Mouse (Mus musculus): ENCODE measurements around the gene Tm9sf1.

The Tm9sf1 gene

DNA sequence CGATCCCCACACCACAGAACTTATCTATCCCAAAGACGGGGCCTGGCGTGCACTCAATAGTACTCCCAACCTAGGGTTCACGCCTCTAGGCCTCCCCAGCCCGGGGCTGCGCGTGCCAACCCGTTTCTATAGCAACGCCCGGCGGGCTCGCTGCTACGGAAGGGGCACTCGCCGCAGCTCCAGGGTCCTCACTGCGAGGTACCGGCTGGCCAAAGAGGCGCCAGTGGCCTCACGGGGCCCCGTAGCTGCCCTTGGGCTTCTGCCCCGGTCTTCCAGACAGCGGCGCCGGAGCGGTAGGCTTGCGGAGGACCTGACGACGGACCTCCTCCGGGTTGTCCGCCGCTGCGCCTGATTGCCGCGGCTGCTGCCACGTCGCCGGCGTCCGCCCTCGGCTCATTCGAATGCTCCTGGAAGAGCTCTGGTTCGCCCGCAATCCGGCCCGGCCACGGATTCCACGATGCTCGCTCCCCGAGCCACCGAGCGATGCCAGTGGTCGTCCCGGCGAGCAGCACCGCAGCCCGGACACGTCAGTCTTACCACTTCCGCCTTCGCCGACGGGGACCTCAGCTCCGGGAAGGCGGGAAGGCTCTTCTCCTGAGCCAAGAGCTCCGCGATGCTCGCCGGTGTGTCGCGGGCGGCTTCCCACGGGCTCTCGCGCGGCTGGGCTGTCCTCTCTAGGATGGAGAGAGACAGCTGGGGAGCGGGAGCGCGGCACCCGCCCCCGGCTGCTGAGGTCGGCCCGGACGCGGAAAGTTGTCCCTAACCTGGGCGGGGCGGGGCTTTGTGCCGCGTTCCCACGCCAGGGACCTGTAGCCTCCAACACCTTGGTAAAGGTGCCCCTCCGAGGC lies at the start of gene Tm9sf1:
Tm9sf1 (minus strand) TSS at position 747 of the 848 bp plus-strand sequence.
- DNase-seq (ENCODE audit: inconsistent ontology term): peak; percentile 90

DNA sequence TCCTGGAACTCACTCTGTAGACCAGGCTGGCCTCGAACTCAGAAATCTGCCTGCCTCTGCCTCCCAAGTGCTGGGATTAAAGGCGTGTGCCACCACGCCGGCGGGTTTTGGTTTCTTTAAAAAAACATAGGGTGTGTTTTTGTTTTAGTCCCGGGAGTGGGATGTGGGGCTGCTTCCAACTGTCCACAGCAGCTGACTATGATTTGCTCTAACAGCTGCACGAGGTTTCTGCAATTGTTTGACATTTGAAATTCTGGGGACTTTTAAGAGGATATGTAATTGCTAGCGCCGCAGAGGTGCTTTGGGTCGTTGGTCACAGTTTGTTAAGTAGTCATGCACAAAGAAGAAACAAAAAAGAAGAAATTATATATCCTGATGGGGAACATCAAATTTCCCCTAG lies 45.8 kb upstream of the Tm9sf1 start:
- DNase-seq (ENCODE audit: inconsistent ontology term): no peak

DNA sequence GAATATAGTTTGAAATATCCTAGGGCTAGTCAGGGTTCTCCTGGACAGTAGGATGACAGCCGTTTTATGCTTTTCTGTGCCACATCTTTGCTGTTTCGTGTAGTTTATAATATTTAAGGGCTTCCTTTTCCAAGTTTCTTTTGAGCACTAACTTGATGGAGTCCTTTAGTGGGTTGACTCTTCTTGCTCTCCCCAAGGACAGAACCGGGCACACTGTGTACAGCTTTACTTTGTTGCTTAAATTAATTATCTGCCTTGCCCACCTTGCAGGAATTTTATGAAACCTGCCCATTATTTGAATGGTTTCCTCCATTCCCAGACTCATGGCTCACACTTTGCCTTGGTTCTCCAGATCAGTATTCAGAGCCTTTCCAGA lies 38.5 kb upstream of the Tm9sf1 start:
- DNase-seq (ENCODE audit: inconsistent ontology term): no peak

DNA sequence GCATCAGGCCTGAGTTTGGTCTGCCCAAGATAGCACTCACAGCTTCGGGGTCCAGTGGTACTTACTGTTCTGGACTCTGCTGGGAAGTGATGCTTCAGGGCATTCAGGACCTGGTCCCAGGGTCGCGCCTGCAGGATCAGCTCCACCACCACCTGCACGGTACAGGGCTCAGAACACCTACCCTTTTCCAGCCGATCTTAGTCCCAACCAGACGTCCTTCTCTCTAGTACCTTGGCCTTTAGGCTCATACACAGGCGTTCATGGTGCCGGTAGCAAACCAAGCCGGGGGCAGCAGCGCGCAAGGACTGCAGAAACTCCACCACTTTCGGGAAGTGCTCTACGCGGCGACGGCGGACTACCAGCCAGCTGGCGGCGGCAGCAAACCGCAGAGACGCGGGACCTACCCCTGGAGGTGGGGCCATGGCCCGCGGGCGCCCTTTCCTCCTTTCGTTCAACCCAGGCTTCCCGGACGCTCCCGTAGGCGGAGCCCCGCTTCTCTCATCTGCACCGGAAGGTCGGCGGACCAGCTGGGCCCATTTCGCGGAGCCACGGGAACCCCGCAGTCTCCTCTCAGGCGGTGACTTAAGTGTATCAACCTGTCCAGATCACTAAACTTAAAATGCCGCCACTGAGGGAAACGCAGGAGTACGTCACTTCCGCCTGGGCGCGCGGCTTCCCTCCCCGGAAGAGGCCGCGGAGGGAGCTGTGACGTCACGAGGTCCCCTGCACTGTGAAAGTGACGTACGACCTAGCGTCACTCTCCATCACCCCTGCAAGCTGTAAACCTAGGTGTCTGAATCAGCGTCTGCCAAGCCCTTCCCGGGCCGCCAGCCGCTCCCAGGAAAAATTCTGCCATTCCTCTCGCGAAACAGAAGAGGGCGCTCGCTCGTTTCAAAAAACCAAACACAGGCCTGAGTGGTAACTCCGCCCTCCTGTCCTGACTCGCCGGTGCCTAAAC lies 37.8 kb upstream of the Tm9sf1 start, which contains the start of gene Tinf2:
Tinf2 (minus strand) TSS at position 661 of the 958 bp plus-strand sequence.
- DNase-seq (ENCODE audit: inconsistent ontology term): peak; percentile 97

DNA sequence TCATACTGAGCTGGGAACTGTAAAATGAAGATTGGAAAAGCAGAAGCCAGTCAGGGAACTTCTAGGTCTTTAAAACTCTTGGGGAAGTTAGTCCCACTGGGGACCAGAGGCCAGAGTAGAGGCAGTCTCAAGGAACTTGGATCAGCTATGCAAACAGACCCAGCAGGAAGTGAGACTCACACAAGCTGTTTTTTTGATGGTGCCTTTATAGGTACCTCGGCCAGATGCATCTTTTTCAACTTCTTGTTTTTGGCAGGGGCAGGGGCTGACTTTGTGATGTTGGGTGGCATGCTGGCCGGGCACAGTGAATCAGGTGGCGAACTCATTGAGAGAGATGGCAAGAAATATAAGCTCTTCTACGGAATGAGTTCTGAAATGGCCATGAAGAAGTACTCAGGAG lies 34.0 kb upstream of the Tm9sf1 start:
- no peak for DNase-seq (ENCODE audit: inconsistent ontology term)

DNA sequence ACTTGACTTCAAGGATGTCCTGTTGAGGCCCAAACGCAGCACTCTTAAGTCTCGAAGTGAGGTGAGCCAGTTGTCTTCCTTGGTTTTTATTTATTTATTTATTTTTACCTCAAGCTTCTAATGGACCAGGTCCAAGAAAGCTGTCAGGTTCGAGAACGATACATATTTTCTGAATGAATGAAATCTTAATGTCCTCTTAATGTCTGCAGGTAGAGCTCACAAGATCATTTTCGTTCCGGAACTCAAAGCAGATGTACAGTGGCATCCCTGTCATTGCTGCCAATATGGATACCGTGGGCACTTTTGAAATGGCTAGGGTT lies 29.1 kb upstream of the Tm9sf1 start:
- no peak for DNase-seq (ENCODE audit: inconsistent ontology term)

DNA sequence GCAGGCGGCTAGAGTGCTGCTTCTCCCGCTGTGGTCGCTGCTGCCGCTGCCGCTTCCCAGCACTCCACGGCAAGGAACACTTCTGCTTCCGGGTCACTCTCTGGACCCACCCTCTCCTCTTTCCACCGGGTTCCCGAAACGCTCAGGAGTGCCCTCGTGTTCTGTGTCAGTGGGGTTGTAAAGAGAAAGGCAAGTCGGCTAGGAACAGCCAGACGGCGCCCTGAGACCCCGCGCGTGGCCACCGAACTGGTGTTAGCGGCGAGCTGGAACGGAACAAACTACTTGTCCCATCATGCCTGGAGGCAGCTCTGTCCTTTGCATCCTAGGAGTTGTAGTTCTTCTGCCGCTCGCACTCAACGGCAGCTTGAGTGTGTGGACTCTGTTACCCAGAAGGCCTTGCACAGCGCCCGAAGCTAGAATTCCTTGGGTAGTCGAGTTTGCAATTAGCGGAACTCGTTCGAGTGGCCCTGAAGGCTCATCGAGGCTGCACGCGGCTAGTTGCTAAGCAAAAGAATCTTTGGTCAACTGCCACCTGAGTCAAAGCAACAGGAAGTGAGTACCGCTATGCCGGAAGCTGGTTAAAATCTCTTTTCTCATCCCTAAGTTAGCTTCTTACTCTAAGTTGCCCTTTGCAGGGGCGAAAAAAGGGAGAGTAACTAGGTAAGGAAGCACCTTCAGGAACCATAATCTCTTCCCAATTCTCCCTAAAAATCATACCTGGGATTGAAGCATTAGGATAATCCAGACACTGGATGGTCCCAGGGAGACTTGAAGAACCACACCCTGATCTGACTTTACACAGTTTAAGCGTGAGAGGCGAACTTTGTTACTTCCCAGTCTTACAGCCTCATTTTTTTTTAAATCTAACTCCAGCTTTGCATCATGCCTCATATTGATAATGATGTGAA lies 28.5 kb upstream of the Tm9sf1 start, which contains the start of the genes Gmpr2 and Nedd8:
Gmpr2 (plus strand) TSS at position 109 of the 908 bp plus-strand sequence.
Nedd8 (minus strand) TSS at position 292 of the 908 bp plus-strand sequence.
- peak; percentile 96 for DNase-seq (ENCODE audit: inconsistent ontology term)

DNA sequence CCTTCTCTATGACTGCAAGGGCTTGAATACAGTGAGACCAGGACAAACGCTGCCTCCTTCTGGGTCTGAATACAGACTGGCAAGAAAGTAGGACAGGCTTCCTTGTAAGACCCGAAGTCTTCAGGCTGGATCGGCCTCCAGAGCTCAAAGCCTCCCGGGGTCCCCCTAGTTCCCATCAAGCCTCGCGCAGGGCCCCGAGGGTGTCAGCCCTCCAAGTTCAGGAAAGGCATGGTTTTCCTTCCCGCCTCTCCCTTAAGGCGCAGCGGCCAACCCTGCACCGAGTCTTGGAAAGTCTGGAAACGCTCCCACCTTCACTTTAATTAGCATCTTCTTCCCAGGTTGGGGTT lies 27.9 kb upstream of the Tm9sf1 start:
- DNase-seq (ENCODE audit: inconsistent ontology term): no peak

DNA sequence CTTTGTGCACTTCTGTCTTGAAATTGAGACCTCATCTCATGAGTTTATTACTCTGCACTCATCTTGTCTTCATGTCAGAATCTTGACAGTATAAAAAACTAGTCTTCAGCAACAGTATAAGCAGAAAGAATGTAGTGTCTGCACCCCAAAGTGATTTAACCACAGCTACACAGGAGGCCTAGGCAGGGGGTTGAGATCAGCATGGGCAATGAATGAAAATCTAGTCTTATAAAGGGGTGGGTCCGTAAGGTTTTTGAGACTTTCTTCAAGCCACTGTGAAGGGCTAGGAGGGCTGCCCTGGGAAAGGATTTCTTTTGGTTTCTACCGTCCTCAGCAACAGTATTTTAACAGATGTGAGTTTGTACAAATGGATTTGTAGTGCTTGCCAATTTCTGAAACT lies 17.0 kb upstream of the Tm9sf1 start:
- DNase-seq (ENCODE audit: inconsistent ontology term): no peak

DNA sequence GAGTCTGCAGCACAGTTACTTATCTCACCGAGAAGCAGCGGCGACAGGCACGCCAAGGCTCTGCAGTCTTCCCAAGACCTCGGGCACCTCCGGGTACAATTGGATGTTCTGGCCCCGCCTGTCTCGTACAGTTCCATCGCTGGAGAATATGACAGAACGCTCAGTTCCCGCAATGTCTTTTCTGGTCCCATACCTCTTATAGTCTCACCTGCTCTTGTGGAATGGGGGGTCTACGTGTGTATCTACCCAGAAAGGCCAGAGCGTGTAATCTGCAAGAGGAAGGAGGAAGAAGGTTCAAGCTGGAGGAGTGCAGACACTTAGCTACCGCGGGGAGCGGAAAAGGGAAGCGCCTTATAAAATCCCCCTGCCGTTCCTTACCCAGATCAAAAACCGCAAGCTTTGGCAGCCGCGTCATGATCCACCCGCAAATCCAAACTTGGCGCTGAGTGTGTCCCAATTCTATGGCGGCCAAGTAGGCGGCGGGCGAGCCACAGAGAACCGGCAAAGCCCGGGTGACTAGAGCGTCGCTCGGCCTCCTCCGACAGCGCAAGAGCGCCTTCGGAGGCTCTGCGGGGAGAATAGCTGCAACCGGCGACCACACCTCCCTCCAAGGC lies 16.5 kb upstream of the Tm9sf1 start, which contains the start of gene Mdp1:
Mdp1 (minus strand) TSS at position 549 of the 614 bp plus-strand sequence.
- DNase-seq (ENCODE audit: inconsistent ontology term): peak; percentile 87

DNA sequence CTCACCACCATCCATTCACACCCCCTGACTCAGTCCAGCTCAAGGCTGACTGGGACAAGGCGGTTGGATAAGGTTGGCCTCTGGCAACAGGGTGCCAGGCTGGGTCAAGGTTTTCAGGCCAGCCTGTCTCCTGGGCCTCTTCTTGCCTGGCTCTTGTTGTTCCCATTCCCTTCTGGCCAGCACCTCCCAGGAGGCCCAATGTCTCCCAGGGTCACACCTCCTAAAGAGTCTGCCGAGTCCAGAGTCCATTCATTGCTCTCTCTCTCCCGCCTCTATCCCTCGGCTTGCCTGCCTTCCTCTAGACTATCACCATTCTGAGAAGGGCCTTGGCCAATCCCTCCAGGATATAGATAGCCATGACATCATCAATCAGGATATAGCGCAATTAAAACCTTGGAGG lies 14.4 kb upstream of the Tm9sf1 start:
- no peak for DNase-seq (ENCODE audit: inconsistent ontology term)

DNA sequence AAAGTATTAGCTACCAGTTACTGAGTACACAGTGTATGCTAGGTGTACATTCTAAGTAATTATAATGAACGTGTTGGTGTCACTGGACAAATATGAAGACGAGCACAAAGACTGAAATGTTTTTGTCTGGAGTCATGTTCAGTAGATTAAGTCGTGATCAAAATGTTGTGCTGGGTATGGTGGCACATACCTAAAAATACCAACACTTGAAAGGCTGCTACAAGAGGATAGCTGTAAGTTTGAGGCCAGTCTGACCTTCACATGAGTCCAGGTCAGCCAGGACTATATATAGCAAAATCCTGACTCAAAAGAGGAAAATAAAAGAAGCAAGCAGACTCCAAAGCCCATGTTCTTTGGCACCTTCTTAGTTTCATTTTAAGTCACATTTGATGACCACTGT lies 13.3 kb upstream of the Tm9sf1 start:
- no peak for DNase-seq (ENCODE audit: inconsistent ontology term)

DNA sequence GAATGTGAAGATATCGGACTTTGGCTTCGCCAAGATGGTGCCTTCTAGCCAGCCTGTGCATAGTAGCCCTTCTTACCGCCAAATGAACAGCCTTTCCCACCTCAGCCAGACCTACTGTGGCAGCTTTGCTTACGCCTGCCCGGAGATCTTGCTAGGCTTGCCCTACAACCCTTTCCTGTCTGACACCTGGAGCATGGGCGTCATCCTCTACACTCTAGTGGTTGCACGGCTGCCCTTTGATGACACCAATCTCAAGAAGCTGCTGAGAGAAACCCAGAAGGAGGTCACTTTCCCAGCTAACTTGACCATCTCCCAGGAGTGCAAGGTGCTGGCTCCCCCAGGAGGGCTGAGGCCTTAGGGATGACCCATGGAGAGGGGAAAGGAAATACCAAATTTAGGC lies 7.9 kb upstream of the Tm9sf1 start:
- no peak for DNase-seq (ENCODE audit: inconsistent ontology term)

DNA sequence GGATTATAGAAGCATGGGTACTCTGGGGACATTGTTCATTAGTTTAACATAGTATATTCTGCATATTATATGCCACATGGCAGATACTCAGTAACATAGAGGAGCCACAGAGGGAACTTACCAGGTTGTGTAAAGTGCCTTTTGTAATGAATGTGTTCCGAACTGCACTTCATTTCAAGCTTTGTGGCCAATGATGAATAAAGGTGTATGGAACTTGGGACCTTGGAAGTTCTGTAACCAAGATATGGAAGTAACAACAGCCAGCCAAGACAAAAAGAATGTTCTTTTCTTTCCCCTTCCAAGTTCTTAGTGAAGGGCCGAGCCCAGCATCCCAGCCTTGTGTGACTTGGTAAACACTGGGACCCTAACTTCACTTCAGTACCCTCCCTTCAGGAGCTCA lies 6.3 kb upstream of the Tm9sf1 start, which contains the start of gene Tssk4:
Tssk4 (plus strand) TSS at position 301 of the 400 bp plus-strand sequence.
- no peak for DNase-seq (ENCODE audit: inconsistent ontology term)

DNA sequence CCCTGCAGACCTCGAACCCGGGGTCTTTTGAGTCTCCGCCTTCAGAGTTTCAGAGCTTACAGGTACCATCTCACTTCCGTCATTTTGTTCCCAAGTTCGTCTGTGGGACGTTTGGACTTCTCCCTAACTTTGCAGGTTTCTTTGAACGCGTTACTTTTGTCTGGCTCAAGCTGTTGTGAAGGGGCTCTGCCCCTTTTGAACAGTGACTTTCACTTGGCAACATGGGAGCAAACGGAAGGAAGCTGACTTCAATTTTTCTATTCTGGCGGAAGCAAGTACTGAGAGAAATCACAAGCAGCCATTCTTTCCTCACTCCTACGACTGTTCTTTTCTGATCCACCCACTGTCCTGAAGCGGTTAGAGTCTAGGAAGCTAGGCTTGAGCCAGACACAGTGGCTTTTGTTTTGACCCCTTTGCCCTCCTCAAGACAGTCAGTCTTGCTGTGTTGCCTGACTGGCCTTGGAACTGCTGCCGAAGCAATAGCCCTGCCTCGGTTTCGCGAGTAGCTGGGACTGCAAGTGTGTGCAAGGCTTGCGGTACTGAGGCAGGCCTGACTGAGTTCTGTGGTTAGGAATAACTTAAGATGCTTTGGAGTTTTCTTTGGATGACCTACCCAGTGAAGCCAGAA lies 769 bp upstream of the Tm9sf1 start:
- DNase-seq (ENCODE audit: inconsistent ontology term): peak; percentile 24

DNA sequence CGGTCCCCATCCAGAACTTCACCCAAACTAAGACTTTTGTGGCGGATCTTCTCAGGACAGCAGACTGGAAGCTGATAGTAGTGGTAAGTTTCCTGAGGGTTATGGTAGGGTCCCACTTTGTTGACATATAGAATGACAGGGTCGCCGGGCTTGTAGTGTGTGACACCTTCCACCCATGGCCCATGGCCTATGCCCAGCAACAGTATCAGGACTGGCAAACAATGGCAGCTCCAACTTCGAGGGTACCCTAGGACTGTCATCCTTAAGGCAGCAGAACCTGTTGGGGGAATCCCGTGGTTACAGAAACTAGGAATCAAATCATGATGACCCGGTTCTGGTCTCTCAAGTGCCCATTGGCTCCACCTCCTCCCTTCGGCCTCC lies 937 bp downstream of the Tm9sf1 start:
- no peak for DNase-seq (ENCODE audit: inconsistent ontology term)

DNA sequence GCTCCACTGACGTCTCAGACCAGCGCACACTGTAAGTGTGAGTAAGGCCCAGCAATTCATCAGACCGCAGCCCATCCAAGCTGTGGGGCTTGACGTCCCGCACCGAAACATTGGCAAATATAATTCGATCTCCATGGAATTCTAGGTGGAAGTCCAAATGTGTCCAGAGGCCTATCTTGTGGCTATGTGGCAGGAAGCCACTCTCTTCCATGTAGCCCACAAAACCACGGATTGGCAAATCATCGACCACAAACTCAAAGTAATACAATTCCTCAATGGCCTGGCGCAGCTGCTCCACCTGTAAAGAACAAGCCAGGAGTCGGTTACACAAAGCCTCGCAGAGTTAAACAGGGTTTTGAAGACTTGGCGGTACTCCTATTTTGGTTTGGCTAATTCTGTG lies 2.3 kb downstream of the Tm9sf1 start:
- no peak for DNase-seq (ENCODE audit: inconsistent ontology term)

DNA sequence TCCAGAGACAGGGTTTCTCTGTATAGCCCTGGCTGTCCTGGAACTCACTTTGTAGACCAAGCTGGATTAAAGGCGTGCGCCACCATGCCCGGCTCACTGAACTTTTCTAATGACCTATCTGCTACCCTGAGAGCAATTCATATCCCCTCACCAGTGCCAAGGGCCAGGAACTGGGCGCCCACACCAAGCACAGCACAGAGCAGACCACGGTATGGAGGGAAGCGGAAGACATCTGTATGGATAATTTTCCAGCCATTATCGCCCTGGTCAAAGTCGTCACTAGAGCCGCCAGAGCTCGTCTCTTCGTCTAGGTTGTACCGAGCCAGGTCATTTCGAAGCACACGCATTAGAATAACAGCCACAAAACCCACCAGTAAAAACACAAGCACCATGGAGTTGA lies 2.8 kb downstream of the Tm9sf1 start:
- no peak for DNase-seq (ENCODE audit: inconsistent ontology term)

DNA sequence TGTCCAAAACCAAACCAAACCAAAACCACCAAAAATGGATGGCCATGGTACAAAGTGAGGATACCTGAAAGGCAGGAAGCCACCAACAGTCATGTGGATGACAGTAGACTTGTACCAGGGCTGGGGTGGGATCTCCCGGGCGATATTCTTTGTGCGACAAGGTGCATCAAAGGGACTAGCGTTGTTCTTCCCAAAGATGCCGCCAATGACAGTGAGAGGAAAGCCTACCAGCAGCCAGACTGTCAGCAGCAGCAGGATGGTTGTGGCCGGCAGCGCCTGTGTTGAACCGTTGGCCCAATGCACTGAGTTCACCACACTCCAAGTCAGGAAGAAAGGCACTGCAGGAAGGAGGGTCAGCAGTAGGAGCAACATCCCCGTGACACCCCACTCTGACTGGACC lies 5.8 kb downstream of the Tm9sf1 start, which contains the start of gene Gm49378:
Gm49378 (minus strand) TSS at position 101 of the 400 bp plus-strand sequence.
- DNase-seq (ENCODE audit: inconsistent ontology term): no peak

DNA sequence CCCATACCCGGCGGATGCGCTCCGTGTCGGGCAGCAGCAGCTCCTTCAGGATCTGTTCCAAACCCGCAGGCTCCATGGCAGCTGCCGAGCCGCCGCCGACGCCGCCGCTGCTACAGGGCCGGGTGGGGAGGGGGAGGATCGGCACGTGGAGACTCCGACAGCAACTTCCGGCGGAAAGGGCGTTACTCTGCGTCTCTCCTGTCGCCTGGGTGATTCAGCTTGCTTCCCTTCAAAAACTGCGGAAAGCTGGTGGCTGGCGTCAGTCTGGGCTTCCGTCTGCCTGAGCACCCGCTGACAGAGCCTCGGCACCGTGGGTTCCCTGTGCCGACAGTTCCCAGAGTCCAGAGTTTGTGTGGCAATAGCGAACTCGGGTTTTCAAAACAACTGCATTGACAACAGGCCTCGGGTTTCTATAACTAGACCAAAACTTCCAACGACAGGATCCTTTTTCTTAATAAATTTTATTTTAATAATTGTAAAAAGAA lies 8.0 kb downstream of the Tm9sf1 start, which contains the start of gene Ipo4:
Ipo4 (minus strand) TSS at position 435 of the 485 bp plus-strand sequence.
- peak; percentile 96 for DNase-seq (ENCODE audit: inconsistent ontology term)

Data from Muller cell, postnatal 12 days (primary cell).